Mouse (Mus musculus): ENCODE data around the gene Kdm2b. TPM values are rescaled to one million over a fixed set of nuclear protein-coding genes. Genes with fewer than 3 reads are reported as not detected.

Kdm2b gene
- polyA plus RNA-seq, 1 experiment from 2014 or later = 8.3 TPM

DNA sequence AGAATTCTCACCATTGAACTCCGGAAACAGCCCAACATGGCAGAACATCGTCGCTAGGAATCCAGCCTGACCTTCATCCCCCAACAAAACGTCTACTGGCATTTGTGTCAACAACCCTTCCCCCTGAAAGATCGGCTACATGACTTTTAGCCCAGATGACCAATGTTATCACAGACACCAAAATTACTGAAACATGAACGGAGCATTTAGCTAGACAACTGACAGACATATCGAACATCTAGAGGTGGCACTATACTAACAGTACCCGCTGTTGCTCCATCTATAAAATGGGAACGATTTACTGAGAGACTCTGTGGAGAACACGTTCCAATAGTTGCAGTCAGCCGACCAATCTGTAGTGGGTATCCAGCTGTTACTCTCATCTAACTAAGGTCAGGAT lies 88.4 kb downstream of the Kdm2b start:
- H3K4me3 ChIP-seq (ENCODE audit: low read depth, low read length) = no peak overlapping the region
- H3K27me3 ChIP-seq (ENCODE audit: insufficient read depth, low read length) = no peaks in the 10 kb centered on the region
- DNase-seq = no peak
- H3K4me1 ChIP-seq (ENCODE audit: insufficient read depth) = peaks cover 20% of the 10 kb centered on the region
- no peak for TF ChIP-seq EP300 (IDR thresholded peaks at IDR 0.05; ENCODE audit: low read depth)
- no peak for TF ChIP-seq CTCF (IDR thresholded peaks at IDR 0.05; ENCODE audit: low read depth)
- no peak overlapping the region for H3K9ac ChIP-seq (replicated peaks)
- no peak overlapping the region for H3K27ac ChIP-seq (ENCODE audit: low read depth)
- no peaks in the 10 kb centered on the region for H3K36me3 ChIP-seq (replicated peaks; ENCODE audit: insufficient read depth, low read length)
- no peaks in the 10 kb centered on the region for H3K9me3 ChIP-seq (ENCODE audit: low read length)
- no peak for ATAC-seq
- peak overlapping the region; percentile 97 for H3K4me2 ChIP-seq (ENCODE audit: low read depth, low read length)
- 38% methylated on average over 11 of the region's 11 CpGs for WGBS (ENCODE audit: insufficient replicate concordance)

DNA sequence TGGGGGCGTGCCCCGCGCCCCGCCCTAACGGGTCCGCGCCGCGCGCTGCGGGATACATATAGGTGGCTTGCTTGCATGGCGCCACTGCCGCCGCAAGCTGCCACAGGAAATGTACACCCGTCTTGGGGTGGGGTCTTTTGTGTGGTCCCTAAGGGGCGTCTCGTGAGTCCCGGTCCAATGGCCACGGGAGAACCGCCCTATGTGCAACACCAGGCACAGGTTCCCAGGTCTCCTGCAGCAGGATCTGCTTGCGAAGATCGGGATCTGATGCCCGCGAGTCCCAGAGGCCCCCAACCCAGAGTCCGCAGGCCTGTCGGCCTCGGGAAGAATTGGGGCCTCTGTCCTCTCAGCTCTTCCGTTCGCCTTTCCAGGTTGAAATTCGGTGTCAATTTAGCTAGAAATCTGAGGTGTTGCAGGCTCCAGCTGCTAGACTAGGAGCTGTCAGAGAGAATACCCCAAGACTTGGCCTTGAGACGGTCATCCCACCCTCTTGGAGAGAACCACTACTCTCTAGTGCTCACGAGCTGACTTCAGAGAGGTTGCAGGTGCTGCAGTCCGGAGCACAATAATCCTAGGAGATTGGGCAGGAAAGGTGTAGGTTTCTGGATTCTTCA lies 89.0 kb downstream of the Kdm2b start:
- 5% methylated on average over 29 of the region's 33 CpGs for WGBS (ENCODE audit: insufficient replicate concordance)
- H3K27ac ChIP-seq (ENCODE audit: low read depth) = peak overlapping the region; percentile 68
- DNase-seq (no peak), ATAC-seq (peak; percentile 4; the same call in 1 of the 2 replicates)
- peak overlapping the region; percentile 97 for H3K4me2 ChIP-seq (ENCODE audit: low read depth, low read length)
- H3K9ac ChIP-seq (replicated peaks) = peak overlapping the region; percentile 84
- no peaks in the 10 kb centered on the region for H3K27me3 ChIP-seq (ENCODE audit: insufficient read depth, low read length)
- TF ChIP-seq CTCF (IDR thresholded peaks at IDR 0.05; ENCODE audit: low read depth) (no peak), EP300 (IDR thresholded peaks at IDR 0.05; ENCODE audit: low read depth) (no peak)
- H3K4me3 ChIP-seq (ENCODE audit: low read depth, low read length) = peak overlapping the region; percentile 82
- no peaks in the 10 kb centered on the region for H3K36me3 ChIP-seq (replicated peaks; ENCODE audit: insufficient read depth, low read length)
- H3K9me3 ChIP-seq (ENCODE audit: low read length) = no peaks in the 10 kb centered on the region
- H3K4me1 ChIP-seq (ENCODE audit: insufficient read depth) = peaks cover 24% of the 10 kb centered on the region

DNA sequence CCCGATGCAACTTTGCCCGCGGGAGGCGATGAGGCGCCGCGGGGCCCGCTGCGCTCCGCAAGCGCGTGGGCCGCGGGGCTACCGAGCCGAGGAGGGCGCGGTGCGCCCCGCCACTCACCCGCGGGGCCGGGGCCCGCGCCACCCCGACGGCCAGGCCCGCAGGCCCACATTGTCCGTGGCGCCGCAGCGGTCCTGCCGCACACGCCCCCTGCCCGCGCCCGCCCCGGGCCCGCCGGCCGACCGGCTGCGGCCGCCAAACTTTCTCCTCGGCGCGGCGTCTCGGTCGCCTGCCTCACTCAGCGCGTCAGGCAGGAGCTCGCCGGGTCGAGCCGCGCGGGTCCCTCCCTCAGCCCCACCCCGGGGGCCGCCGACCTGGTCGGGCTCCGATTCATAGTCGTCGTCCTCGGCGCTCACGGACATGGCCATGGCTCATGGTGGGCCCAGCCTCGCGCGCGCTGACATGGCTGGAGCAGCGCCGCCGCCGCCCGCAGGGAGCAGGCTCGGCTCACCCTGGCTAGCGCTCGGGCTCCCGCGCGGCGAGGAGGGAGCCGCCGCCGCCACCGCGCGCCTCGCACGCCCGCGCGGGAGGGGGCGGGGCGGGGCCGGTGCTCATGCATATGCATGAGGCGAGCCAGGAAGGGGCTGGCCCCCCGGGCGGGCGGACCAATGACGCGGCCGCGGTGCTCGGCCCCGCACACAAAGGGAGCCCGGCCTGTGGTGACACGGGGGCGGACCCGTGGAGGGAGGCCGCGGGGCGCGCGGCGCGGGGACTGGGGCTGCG lies 89.7 kb downstream of the Kdm2b start:
- peak overlapping the region; percentile 82 for H3K27ac ChIP-seq (ENCODE audit: low read depth)

DNA sequence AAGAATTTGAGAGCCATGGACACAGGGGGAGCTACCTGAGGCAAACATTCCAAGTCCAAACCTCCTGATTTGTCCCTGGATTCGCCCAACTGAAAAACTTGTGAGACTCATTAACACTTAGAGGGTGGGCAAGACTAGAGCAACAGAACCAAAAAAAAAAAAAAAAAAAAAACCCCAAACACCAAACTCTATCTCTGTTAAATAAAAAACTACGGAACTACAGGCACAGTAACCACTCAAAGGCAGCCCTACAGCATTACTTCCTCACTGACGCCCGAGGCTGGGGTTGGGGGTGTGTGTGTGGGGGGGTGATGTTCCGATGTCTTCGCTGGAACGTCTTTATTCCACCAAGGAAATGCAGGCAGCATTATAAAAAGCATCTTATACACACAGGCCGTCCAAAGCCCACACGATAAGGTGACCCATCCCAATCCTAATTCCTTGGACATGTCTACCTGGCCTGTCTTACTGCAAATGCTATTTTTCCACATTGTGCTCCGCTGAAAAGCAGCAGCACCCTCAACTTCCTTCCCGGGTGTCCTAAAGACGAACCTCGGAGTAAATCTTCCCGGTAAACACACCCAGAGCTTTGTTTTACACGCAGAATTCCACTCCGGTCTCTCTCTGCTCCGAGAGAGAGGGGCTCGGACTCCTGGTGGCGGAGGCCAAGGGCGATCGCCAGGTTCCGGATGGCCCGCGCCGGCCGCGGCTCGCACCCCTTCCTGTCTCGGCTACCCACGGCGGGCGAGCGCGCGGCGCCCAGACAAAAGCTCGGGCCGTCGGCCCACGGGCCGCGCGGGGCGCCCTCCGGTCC lies 90.5 kb downstream of the Kdm2b start:
- peak overlapping the region; percentile 82 for H3K27ac ChIP-seq (ENCODE audit: low read depth)
- no peaks in the 10 kb centered on the region for H3K36me3 ChIP-seq (replicated peaks; ENCODE audit: insufficient read depth, low read length)
- TF ChIP-seq CTCF (IDR thresholded peaks at IDR 0.05; ENCODE audit: low read depth) (no peak), EP300 (IDR thresholded peaks at IDR 0.05; ENCODE audit: low read depth) (no peak)
- H3K4me1 ChIP-seq (ENCODE audit: insufficient read depth) = peaks cover 32% of the 10 kb centered on the region
- H3K4me2 ChIP-seq (ENCODE audit: low read depth, low read length) = peak overlapping the region; percentile 97
- no peaks in the 10 kb centered on the region for H3K9me3 ChIP-seq (ENCODE audit: low read length)
- peak overlapping the region; percentile 84 for H3K9ac ChIP-seq (replicated peaks)
- 1% methylated on average over 36 of the region's 45 CpGs for WGBS (ENCODE audit: insufficient replicate concordance)
- peak; percentile 0; the same call in 1 of the 2 replicates for ATAC-seq
- H3K27me3 ChIP-seq (ENCODE audit: insufficient read depth, low read length) = no peaks in the 10 kb centered on the region
- DNase-seq = peak; percentile 47
- peak overlapping the region; percentile 82 for H3K4me3 ChIP-seq (ENCODE audit: low read depth, low read length)

More for the DNA sequence above, 89.7 kb downstream of the Kdm2b start:
- TF ChIP-seq CTCF (IDR thresholded peaks at IDR 0.05; ENCODE audit: low read depth) (peak; percentile 12; the same call in 1 of the 2 replicates), EP300 (IDR thresholded peaks at IDR 0.05; ENCODE audit: low read depth) (no peak)
- under 1% methylated on average over 83 of the region's 120 CpGs for WGBS (ENCODE audit: insufficient replicate concordance)
- no peaks in the 10 kb centered on the region for H3K9me3 ChIP-seq (ENCODE audit: low read length)
- peaks cover 30% of the 10 kb centered on the region for H3K4me1 ChIP-seq (ENCODE audit: insufficient read depth)
- H3K4me3 ChIP-seq (ENCODE audit: low read depth, low read length) = peak overlapping the region; percentile 82
- H3K27me3 ChIP-seq (ENCODE audit: insufficient read depth, low read length) = no peaks in the 10 kb centered on the region
- H3K4me2 ChIP-seq (ENCODE audit: low read depth, low read length) = peak overlapping the region; percentile 97
- no peaks in the 10 kb centered on the region for H3K36me3 ChIP-seq (replicated peaks; ENCODE audit: insufficient read depth, low read length)
- H3K9ac ChIP-seq (replicated peaks) = peak overlapping the region; percentile 84
- DNase-seq (peak; percentile 93), ATAC-seq (peak; percentile 95)

DNA sequence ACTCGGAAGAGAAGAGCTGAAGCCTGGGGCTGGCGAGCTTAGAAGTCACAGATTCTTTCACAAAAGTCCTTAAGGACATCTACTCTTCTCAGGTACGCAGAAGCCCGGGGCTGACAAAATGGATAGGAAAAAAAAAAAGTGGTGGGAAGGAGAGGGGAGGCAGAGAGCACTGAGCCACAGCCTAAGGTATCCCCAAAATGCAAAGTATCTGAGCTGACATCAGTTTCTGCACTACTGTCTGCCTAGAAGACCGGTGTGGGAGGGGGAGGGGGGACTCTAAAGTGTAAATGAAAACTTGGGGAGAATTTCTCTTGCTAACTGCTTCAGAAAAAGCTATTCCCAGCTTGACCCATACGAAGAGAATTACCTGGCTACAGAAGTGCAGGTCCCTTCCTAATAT lies 91.5 kb downstream of the Kdm2b start:
- H3K9me3 ChIP-seq (ENCODE audit: low read length) = no peaks in the 10 kb centered on the region
- H3K36me3 ChIP-seq (replicated peaks; ENCODE audit: insufficient read depth, low read length) = no peaks in the 10 kb centered on the region
- TF ChIP-seq EP300 (IDR thresholded peaks at IDR 0.05; ENCODE audit: low read depth) = no peak
- no peak for TF ChIP-seq CTCF (IDR thresholded peaks at IDR 0.05; ENCODE audit: low read depth)
- H3K27me3 ChIP-seq (ENCODE audit: insufficient read depth, low read length) = no peaks in the 10 kb centered on the region
- DNase-seq = no peak
- H3K4me2 ChIP-seq (ENCODE audit: low read depth, low read length) = peak overlapping the region; percentile 97; the same call in 1 of the 2 replicates
- ATAC-seq = no peak
- 83% methylated on average over 6 of the region's 6 CpGs for WGBS (ENCODE audit: insufficient replicate concordance)
- H3K9ac ChIP-seq (replicated peaks) = no peak overlapping the region
- no peak overlapping the region for H3K4me3 ChIP-seq (ENCODE audit: low read depth, low read length)
- H3K4me1 ChIP-seq (ENCODE audit: insufficient read depth) = peaks cover 32% of the 10 kb centered on the region
- H3K27ac ChIP-seq (ENCODE audit: low read depth) = no peak overlapping the region

DNA sequence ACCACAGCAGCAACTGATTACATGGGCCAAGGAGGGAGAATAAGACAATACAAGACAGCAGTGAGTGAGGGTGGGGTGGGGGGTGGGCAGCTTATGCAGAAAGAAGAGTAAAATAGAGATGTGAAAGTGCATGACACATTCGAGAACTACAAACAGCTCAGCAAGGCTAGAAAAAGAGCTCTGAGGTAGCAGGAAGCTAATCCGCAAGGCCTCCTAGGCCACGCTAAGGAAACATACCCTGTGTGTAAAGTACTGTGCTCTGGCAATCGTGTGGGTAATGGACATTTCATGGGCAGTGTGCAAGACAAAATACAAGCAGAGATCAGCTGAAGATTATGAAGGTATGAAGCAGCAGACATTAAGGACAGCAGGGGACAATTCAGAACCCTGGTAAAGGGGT lies 94.8 kb downstream of the Kdm2b start:
- Histone ChIP-seq H3K36me3 (replicated peaks; ENCODE audit: insufficient read depth, low read length) (no peaks in the 10 kb centered on the region), H3K27me3 (ENCODE audit: insufficient read depth, low read length) (no peaks in the 10 kb centered on the region), H3K4me1 (ENCODE audit: insufficient read depth) (peaks cover 21% of the 10 kb centered on the region), H3K27ac (ENCODE audit: low read depth) (peak overlapping the region; percentile 52; the same call in 1 of the 2 replicates), H3K4me2 (ENCODE audit: low read depth, low read length) (no peak overlapping the region), H3K9ac (replicated peaks) (no peak overlapping the region), H3K9me3 (ENCODE audit: low read length) (no peaks in the 10 kb centered on the region), H3K4me3 (ENCODE audit: low read depth, low read length) (no peak overlapping the region)
- TF ChIP-seq EP300 (IDR thresholded peaks at IDR 0.05; ENCODE audit: low read depth) (no peak), CTCF (IDR thresholded peaks at IDR 0.05; ENCODE audit: low read depth) (no peak)
- ATAC-seq (no peak), DNase-seq (no peak)
- WGBS (ENCODE audit: insufficient replicate concordance) = 46% methylated on average over 4 of the region's 4 CpGs
